Mouse (Mus musculus) stomach, postnatal 0 days (tissue): ENCODE data around the gene Iffo2.
A peak's percentile ranks its signal among the peaks of the same experiment; 100 is the strongest.

Source experiments
- CTCF ChIP-seq: IDR thresholded peaks from 2 replicates; pipeline ENCODE4 v1.5.1; 2016; ENCODE audit warnings: antibody characterized with exemption, low read depth, mild to moderate bottlenecking, moderate library complexity
- EP300 ChIP-seq: optimal IDR thresholded peaks from 2 replicates; pipeline ENCODE3; 2016; ENCODE audit warnings: antibody characterized with exemption

DNA sequence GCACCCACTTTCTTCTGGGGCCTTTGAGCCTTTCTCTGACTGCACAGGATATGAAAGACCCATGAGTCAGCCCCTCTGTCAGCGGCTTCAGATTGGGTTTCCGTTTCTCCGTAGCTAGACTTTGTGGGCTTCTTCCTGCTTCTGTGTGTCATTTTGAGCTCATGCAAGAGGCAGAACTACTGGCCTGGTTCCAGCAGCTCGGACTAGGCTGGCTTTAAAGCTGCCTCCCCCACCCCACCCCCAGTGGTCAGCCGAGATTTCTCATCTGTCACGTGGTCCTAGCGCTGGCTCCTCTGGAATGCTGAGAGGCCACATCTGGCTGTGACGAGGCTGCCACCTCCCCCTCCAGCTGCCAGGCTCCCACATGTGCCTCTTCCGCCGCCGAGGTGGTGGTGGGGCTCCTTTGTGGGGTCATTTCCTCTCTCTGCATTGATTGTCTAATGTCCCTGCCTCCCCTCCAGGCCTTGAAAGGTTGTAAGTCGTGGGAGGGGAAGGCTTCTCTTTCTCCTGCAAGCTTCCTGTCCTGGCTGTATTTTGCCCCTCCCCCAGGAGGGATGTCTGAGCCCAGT is 68.7 kb downstream of the Iffo2 start:
- TF ChIP-seq CTCF (peak; percentile 34), EP300 (no peak)
